Mouse (Mus musculus): ENCODE data around the gene Tmem151b. TPM values are rescaled to one million over a fixed set of nuclear protein-coding genes. Genes with fewer than 3 reads are reported as not detected.
A peak's percentile ranks its signal among the peaks of the same experiment; 100 is the strongest.

Tmem151b gene
- 1.00 and 1.0 TPM in 2 replicates for polyA plus RNA-seq (2014; fragmentation: Nextera tagmentation; extraction: Ambion mirVana)

GRCm38 (mm10) chr17:45549617-45550181, at the start of gene Tmem151b:
Gene Tmem151b, minus strand, starts transcription at chr17:45549677.
- peaks cover 56% of the 10 kb centered on the region for H3K27me3 ChIP-seq (ENCODE audit: control insufficient read depth, insufficient read depth, low read length)
- H3K9ac ChIP-seq (ENCODE audit: low read depth, low read length) = peak within 1 kb of the TSS; percentile 74
- H3K9me3 ChIP-seq (replicated peaks; ENCODE audit: control insufficient read depth, low read length) = no peaks in the 10 kb centered on the region
- H3K36me3 ChIP-seq (ENCODE audit: control insufficient read depth, insufficient read depth, low read length) = no peaks in the 10 kb centered on the region
- peak within 1 kb of the TSS; percentile 65 for H3K4me3 ChIP-seq (ENCODE audit: low read depth, low read length)
- H3K4me2 ChIP-seq = peak within 1 kb of the TSS; percentile 91
- ATAC-seq (replicated peaks; ENCODE audit: insufficient number of reproducible peaks, low FRiP score, low TSS enrichment) = no peak
- 1% methylated on average over 13 of the region's 29 CpGs for WGBS (ENCODE audit: insufficient replicate concordance)
- peaks cover 20% of the 10 kb centered on the region for H3K4me1 ChIP-seq (ENCODE audit: control insufficient read depth, insufficient read depth, low read length)
- H3K27ac ChIP-seq (ENCODE audit: low read depth, low read length) = no peak within 1 kb of the TSS

GRCm38 (mm10) chr17:45598891-45599290, 49.4 kb upstream of the Tmem151b start:
- no peaks in the 10 kb centered on the region for H3K36me3 ChIP-seq (ENCODE audit: control insufficient read depth, insufficient read depth, low read length)
- H3K27ac ChIP-seq (ENCODE audit: low read depth, low read length) = no peak overlapping the region
- peak overlapping the region; percentile 44 for H3K4me3 ChIP-seq (ENCODE audit: low read depth, low read length)
- no peak overlapping the region; the same call in 1 of the 2 replicates for H3K9ac ChIP-seq (ENCODE audit: low read depth, low read length)
- no peak for ATAC-seq (replicated peaks; ENCODE audit: insufficient number of reproducible peaks, low FRiP score, low TSS enrichment)
- H3K27me3 ChIP-seq (ENCODE audit: control insufficient read depth, insufficient read depth, low read length) = peaks cover 10% of the 10 kb centered on the region
- H3K4me1 ChIP-seq (ENCODE audit: control insufficient read depth, insufficient read depth, low read length) = peaks cover 54% of the 10 kb centered on the region
- WGBS (ENCODE audit: insufficient replicate concordance) = 56% methylated on average over 3 of the region's 3 CpGs
- no peaks in the 10 kb centered on the region for H3K9me3 ChIP-seq (replicated peaks; ENCODE audit: control insufficient read depth, low read length)
- H3K4me2 ChIP-seq = peak overlapping the region; percentile 81

- Histone ChIP-seq H3K36me3 (ENCODE audit: control insufficient read depth, insufficient read depth, low read length) (no peaks in the 10 kb centered on the region), H3K4me3 (ENCODE audit: low read depth, low read length) (no peak overlapping the region), H3K4me1 (ENCODE audit: control insufficient read depth, insufficient read depth, low read length) (peaks cover 59% of the 10 kb centered on the region), H3K9me3 (replicated peaks; ENCODE audit: control insufficient read depth, low read length) (no peaks in the 10 kb centered on the region), H3K4me2 (no peak overlapping the region; the same call in 1 of the 2 replicates), H3K9ac (ENCODE audit: low read depth, low read length) (no peak overlapping the region), H3K27me3 (ENCODE audit: control insufficient read depth, insufficient read depth, low read length) (peaks cover 10% of the 10 kb centered on the region), H3K27ac (ENCODE audit: low read depth, low read length) (no peak overlapping the region)
- ATAC-seq (replicated peaks; ENCODE audit: insufficient number of reproducible peaks, low FRiP score, low TSS enrichment) = no peak
- WGBS (ENCODE audit: insufficient replicate concordance) = 90% methylated on average over 2 of the region's 2 CpGs
Observed at GRCm38 (mm10) chr17:45598376-45598775, 48.9 kb upstream of the Tmem151b start.

- ATAC-seq (replicated peaks; ENCODE audit: insufficient number of reproducible peaks, low FRiP score, low TSS enrichment) = no peak
- Histone ChIP-seq H3K4me1 (ENCODE audit: control insufficient read depth, insufficient read depth, low read length) (peaks cover 65% of the 10 kb centered on the region), H3K4me3 (ENCODE audit: low read depth, low read length) (no peak overlapping the region), H3K27ac (ENCODE audit: low read depth, low read length) (no peak overlapping the region), H3K27me3 (ENCODE audit: control insufficient read depth, insufficient read depth, low read length) (peaks cover 10% of the 10 kb centered on the region), H3K9me3 (replicated peaks; ENCODE audit: control insufficient read depth, low read length) (no peaks in the 10 kb centered on the region), H3K36me3 (ENCODE audit: control insufficient read depth, insufficient read depth, low read length) (no peaks in the 10 kb centered on the region), H3K4me2 (no peak overlapping the region), H3K9ac (ENCODE audit: low read depth, low read length) (no peak overlapping the region)
- 42% methylated on average over 3 of the region's 3 CpGs for WGBS (ENCODE audit: insufficient replicate concordance)
Observed at GRCm38 (mm10) chr17:45597787-45598186, 48.3 kb upstream of the Tmem151b start.

GRCm38 (mm10) chr17:45596631-45597396, 47.3 kb upstream of the Tmem151b start:
- no peak overlapping the region for H3K4me2 ChIP-seq
- no peaks in the 10 kb centered on the region for H3K9me3 ChIP-seq (replicated peaks; ENCODE audit: control insufficient read depth, low read length)
- peaks cover 10% of the 10 kb centered on the region for H3K27me3 ChIP-seq (ENCODE audit: control insufficient read depth, insufficient read depth, low read length)
- H3K27ac ChIP-seq (ENCODE audit: low read depth, low read length) = 0 out of 2 replicates have a peak overlapping the region, but pooled peaks have one; percentile 7
- WGBS (ENCODE audit: insufficient replicate concordance) = 28% methylated on average over 11 of the region's 11 CpGs
- peaks cover 70% of the 10 kb centered on the region for H3K4me1 ChIP-seq (ENCODE audit: control insufficient read depth, insufficient read depth, low read length)
- no peak overlapping the region for H3K9ac ChIP-seq (ENCODE audit: low read depth, low read length)
- H3K4me3 ChIP-seq (ENCODE audit: low read depth, low read length) = no peak overlapping the region
- H3K36me3 ChIP-seq (ENCODE audit: control insufficient read depth, insufficient read depth, low read length) = no peaks in the 10 kb centered on the region
- ATAC-seq (replicated peaks; ENCODE audit: insufficient number of reproducible peaks, low FRiP score, low TSS enrichment) = no peak; the same call in 1 of the 2 replicates

- Histone ChIP-seq H3K4me1 (ENCODE audit: control insufficient read depth, insufficient read depth, low read length) (peaks cover 67% of the 10 kb centered on the region), H3K9me3 (replicated peaks; ENCODE audit: control insufficient read depth, low read length) (no peaks in the 10 kb centered on the region), H3K4me3 (ENCODE audit: low read depth, low read length) (peak overlapping the region; percentile 66), H3K27me3 (ENCODE audit: control insufficient read depth, insufficient read depth, low read length) (peaks cover 10% of the 10 kb centered on the region), H3K4me2 (peak overlapping the region; percentile 99), H3K27ac (ENCODE audit: low read depth, low read length) (peak overlapping the region; percentile 47; the same call in 1 of the 2 replicates), H3K36me3 (ENCODE audit: control insufficient read depth, insufficient read depth, low read length) (no peaks in the 10 kb centered on the region), H3K9ac (ENCODE audit: low read depth, low read length) (peak overlapping the region; percentile 78; the same call in 1 of the 2 replicates)
- ATAC-seq (replicated peaks; ENCODE audit: insufficient number of reproducible peaks, low FRiP score, low TSS enrichment) = no peak
- WGBS (ENCODE audit: insufficient replicate concordance) = 8% methylated on average over 23 of the region's 23 CpGs
Observed at GRCm38 (mm10) chr17:45595736-45596390, 46.4 kb upstream of the Tmem151b start.

GRCm38 (mm10) chr17:45594881-45595735, 45.6 kb upstream of the Tmem151b start:
- Histone ChIP-seq H3K4me2 (peak overlapping the region; percentile 99), H3K9ac (ENCODE audit: low read depth, low read length) (peak overlapping the region; percentile 78), H3K4me1 (ENCODE audit: control insufficient read depth, insufficient read depth, low read length) (peaks cover 67% of the 10 kb centered on the region), H3K27me3 (ENCODE audit: control insufficient read depth, insufficient read depth, low read length) (peaks cover 6% of the 10 kb centered on the region), H3K4me3 (ENCODE audit: low read depth, low read length) (peak overlapping the region; percentile 66), H3K27ac (ENCODE audit: low read depth, low read length) (peak overlapping the region; percentile 47), H3K9me3 (replicated peaks; ENCODE audit: control insufficient read depth, low read length) (no peaks in the 10 kb centered on the region), H3K36me3 (ENCODE audit: control insufficient read depth, insufficient read depth, low read length) (no peaks in the 10 kb centered on the region)
- peak; percentile 65 for ATAC-seq (replicated peaks; ENCODE audit: insufficient number of reproducible peaks, low FRiP score, low TSS enrichment)
- WGBS (ENCODE audit: insufficient replicate concordance) = under 1% methylated on average over 58 of the region's 58 CpGs

GRCm38 (mm10) chr17:45594195-45594594, 44.7 kb upstream of the Tmem151b start:
- H3K9me3 ChIP-seq (replicated peaks; ENCODE audit: control insufficient read depth, low read length) = no peaks in the 10 kb centered on the region
- H3K27me3 ChIP-seq (ENCODE audit: control insufficient read depth, insufficient read depth, low read length) = peaks cover 6% of the 10 kb centered on the region
- peaks cover 59% of the 10 kb centered on the region for H3K4me1 ChIP-seq (ENCODE audit: control insufficient read depth, insufficient read depth, low read length)
- H3K4me3 ChIP-seq (ENCODE audit: low read depth, low read length) = peak overlapping the region; percentile 66
- no peaks in the 10 kb centered on the region for H3K36me3 ChIP-seq (ENCODE audit: control insufficient read depth, insufficient read depth, low read length)
- 38% methylated on average over 8 of the region's 8 CpGs for WGBS (ENCODE audit: insufficient replicate concordance)
- H3K9ac ChIP-seq (ENCODE audit: low read depth, low read length) = peak overlapping the region; percentile 78
- H3K4me2 ChIP-seq = peak overlapping the region; percentile 99
- H3K27ac ChIP-seq (ENCODE audit: low read depth, low read length) = peak overlapping the region; percentile 37; the same call in 1 of the 2 replicates
- no peak for ATAC-seq (replicated peaks; ENCODE audit: insufficient number of reproducible peaks, low FRiP score, low TSS enrichment)

Data from heart, embryonic 11.5 days (tissue).